Mouse (Mus musculus): Measurements from ENCODE around the gene Wbp1l. TPM values are rescaled to one million over a fixed set of nuclear protein-coding genes. Genes with fewer than 3 reads are reported as not detected.

Gene Wbp1l
- polyA plus RNA-seq, 1 experiment from 2014 or later, result 48.0 TPM

GRCm38 (mm10) chr19:46600371-46600770 is 1.5 kb downstream of the Wbp1l start:
- Histone ChIP-seq H3K9ac (peak overlapping the region; percentile 84; the same call in 1 of the 2 replicates), H3K4me3 (peak overlapping the region; percentile 97), H3K4me2 (peak overlapping the region; percentile 73; the same call in 1 of the 2 replicates), H3K27me3 (no peaks in the 10 kb centered on the region), H3K27ac (no peak overlapping the region), H3K36me3 (no peaks in the 10 kb centered on the region; the same call in 1 of the 2 replicates), H3K4me1 (peaks cover 21% of the 10 kb centered on the region), H3K9me3 (no peaks in the 10 kb centered on the region)
- no peak for ATAC-seq (ENCODE audit: borderline replicate concordance, extremely low read depth, low FRiP score, low TSS enrichment)
- WGBS, result 56% methylated on average over 4 of the region's 4 CpGs

GRCm38 (mm10) chr19:46601491-46601890 is 2.6 kb downstream of the Wbp1l start:
- Histone ChIP-seq H3K9me3 (no peaks in the 10 kb centered on the region), H3K27me3 (no peaks in the 10 kb centered on the region), H3K9ac (no peak overlapping the region), H3K4me1 (peaks cover 21% of the 10 kb centered on the region), H3K27ac (no peak overlapping the region), H3K4me3 (no peak overlapping the region), H3K36me3 (peaks cover 4% of the 10 kb centered on the region; the same call in 1 of the 2 replicates), H3K4me2 (no peak overlapping the region)
- WGBS, result 70% methylated on average over 14 of the region's 14 CpGs
- ATAC-seq (ENCODE audit: borderline replicate concordance, extremely low read depth, low FRiP score, low TSS enrichment), result no peak

- Histone ChIP-seq H3K9ac (no peak overlapping the region), H3K9me3 (no peaks in the 10 kb centered on the region), H3K27ac (no peak overlapping the region), H3K4me2 (no peak overlapping the region), H3K36me3 (0 out of 2 replicates have a peak, but pooled peaks cover 6% of the 10 kb centered on the region), H3K27me3 (no peaks in the 10 kb centered on the region), H3K4me3 (no peak overlapping the region), H3K4me1 (peaks cover 21% of the 10 kb centered on the region)
- ATAC-seq (ENCODE audit: borderline replicate concordance, extremely low read depth, low FRiP score, low TSS enrichment), result no peak
- WGBS, result 81% methylated on average over 4 of the region's 4 CpGs
Measured at GRCm38 (mm10) chr19:46602406-46602805, 3.5 kb downstream of the Wbp1l start.

GRCm38 (mm10) chr19:46606718-46607117 is 7.8 kb downstream of the Wbp1l start:
- H3K4me3 ChIP-seq, result no peak overlapping the region
- no peaks in the 10 kb centered on the region for H3K27me3 ChIP-seq
- H3K36me3 ChIP-seq, result peaks cover 14% of the 10 kb centered on the region; the same call in 1 of the 2 replicates
- H3K27ac ChIP-seq, result no peak overlapping the region
- H3K4me1 ChIP-seq, result 0 out of 2 replicates have a peak, but pooled peaks cover 4% of the 10 kb centered on the region
- no peak overlapping the region for H3K9ac ChIP-seq
- H3K4me2 ChIP-seq, result no peak overlapping the region
- 88% methylated on average over 13 of the region's 13 CpGs for WGBS
- no peak for ATAC-seq (ENCODE audit: borderline replicate concordance, extremely low read depth, low FRiP score, low TSS enrichment)
- no peaks in the 10 kb centered on the region for H3K9me3 ChIP-seq

- Histone ChIP-seq H3K36me3 (peaks cover 14% of the 10 kb centered on the region; the same call in 1 of the 2 replicates), H3K9me3 (no peaks in the 10 kb centered on the region), H3K27me3 (no peaks in the 10 kb centered on the region), H3K27ac (no peak overlapping the region), H3K4me2 (no peak overlapping the region), H3K4me3 (no peak overlapping the region), H3K9ac (no peak overlapping the region), H3K4me1 (0 out of 2 replicates have a peak, but pooled peaks cover 5% of the 10 kb centered on the region)
- ATAC-seq (ENCODE audit: borderline replicate concordance, extremely low read depth, low FRiP score, low TSS enrichment), result 0 out of 2 replicates have a peak, but pooled peaks have one; percentile 15
- 50% methylated on average over 7 of the region's 7 CpGs for WGBS
Measured at GRCm38 (mm10) chr19:46607424-46607823, 8.5 kb downstream of the Wbp1l start.

- ATAC-seq (ENCODE audit: borderline replicate concordance, extremely low read depth, low FRiP score, low TSS enrichment), result no peak
- Histone ChIP-seq H3K27me3 (no peaks in the 10 kb centered on the region), H3K9me3 (no peaks in the 10 kb centered on the region), H3K4me2 (no peak overlapping the region), H3K36me3 (peaks cover 14% of the 10 kb centered on the region; the same call in 1 of the 2 replicates), H3K27ac (no peak overlapping the region), H3K4me3 (no peak overlapping the region), H3K9ac (no peak overlapping the region), H3K4me1 (0 out of 2 replicates have a peak, but pooled peaks cover 10% of the 10 kb centered on the region)
- WGBS, result 97% methylated on average over 7 of the region's 7 CpGs
Measured at GRCm38 (mm10) chr19:46608158-46608557, 9.3 kb downstream of the Wbp1l start.

GRCm38 (mm10) chr19:46616378-46616777 is 17.5 kb downstream of the Wbp1l start:
- Histone ChIP-seq H3K27ac (no peak overlapping the region), H3K4me2 (no peak overlapping the region), H3K9me3 (no peaks in the 10 kb centered on the region), H3K9ac (no peak overlapping the region), H3K4me3 (no peak overlapping the region), H3K27me3 (no peaks in the 10 kb centered on the region), H3K4me1 (peaks cover 45% of the 10 kb centered on the region), H3K36me3 (0 out of 2 replicates have a peak, but pooled peaks cover 3% of the 10 kb centered on the region)
- 73% methylated on average over 11 of the region's 11 CpGs for WGBS
- ATAC-seq (ENCODE audit: borderline replicate concordance, extremely low read depth, low FRiP score, low TSS enrichment), result no peak

- no peak overlapping the region for H3K9ac ChIP-seq
- H3K27me3 ChIP-seq, result no peaks in the 10 kb centered on the region
- H3K27ac ChIP-seq, result no peak overlapping the region
- no peak overlapping the region for H3K4me2 ChIP-seq
- H3K4me1 ChIP-seq, result peaks cover 50% of the 10 kb centered on the region
- no peak overlapping the region for H3K4me3 ChIP-seq
- no peaks in the 10 kb centered on the region for H3K9me3 ChIP-seq
- ATAC-seq (ENCODE audit: borderline replicate concordance, extremely low read depth, low FRiP score, low TSS enrichment), result no peak
- H3K36me3 ChIP-seq, result 0 out of 2 replicates have a peak, but pooled peaks cover 3% of the 10 kb centered on the region
- 75% methylated on average over 8 of the region's 8 CpGs for WGBS
Measured at GRCm38 (mm10) chr19:46617361-46617760, 18.5 kb downstream of the Wbp1l start.

GRCm38 (mm10) chr19:46618322-46618721 is 19.4 kb downstream of the Wbp1l start:
- H3K4me1 ChIP-seq, result peaks cover 54% of the 10 kb centered on the region
- H3K36me3 ChIP-seq, result 0 out of 2 replicates have a peak, but pooled peaks cover 3% of the 10 kb centered on the region
- no peak for ATAC-seq (ENCODE audit: borderline replicate concordance, extremely low read depth, low FRiP score, low TSS enrichment)
- H3K9ac ChIP-seq, result no peak overlapping the region
- no peak overlapping the region for H3K4me3 ChIP-seq
- peak overlapping the region; percentile 54; the same call in 1 of the 2 replicates for H3K27ac ChIP-seq
- no peaks in the 10 kb centered on the region for H3K9me3 ChIP-seq
- H3K4me2 ChIP-seq, result no peak overlapping the region
- H3K27me3 ChIP-seq, result no peaks in the 10 kb centered on the region
- WGBS, result 58% methylated on average over 9 of the region's 9 CpGs

- Histone ChIP-seq H3K9ac (no peak overlapping the region), H3K36me3 (no peaks in the 10 kb centered on the region), H3K4me3 (no peak overlapping the region), H3K4me1 (peaks cover 61% of the 10 kb centered on the region), H3K27me3 (no peaks in the 10 kb centered on the region), H3K27ac (peak overlapping the region; percentile 54; the same call in 1 of the 2 replicates), H3K9me3 (no peaks in the 10 kb centered on the region), H3K4me2 (no peak overlapping the region)
- WGBS, result 46% methylated on average over 19 of the region's 19 CpGs
- no peak for ATAC-seq (ENCODE audit: borderline replicate concordance, extremely low read depth, low FRiP score, low TSS enrichment)
Measured at GRCm38 (mm10) chr19:46619001-46619400, 20.1 kb downstream of the Wbp1l start.

- Histone ChIP-seq H3K27me3 (no peaks in the 10 kb centered on the region), H3K9me3 (no peaks in the 10 kb centered on the region), H3K9ac (no peak overlapping the region), H3K36me3 (no peaks in the 10 kb centered on the region), H3K4me3 (no peak overlapping the region), H3K27ac (peak overlapping the region; percentile 54), H3K4me2 (no peak overlapping the region), H3K4me1 (peaks cover 66% of the 10 kb centered on the region)
- no peak for ATAC-seq (ENCODE audit: borderline replicate concordance, extremely low read depth, low FRiP score, low TSS enrichment)
- WGBS, result 81% methylated on average over 6 of the region's 6 CpGs
Measured at GRCm38 (mm10) chr19:46619518-46619917, 20.6 kb downstream of the Wbp1l start.

GRCm38 (mm10) chr19:46620016-46620808 is 21.3 kb downstream of the Wbp1l start:
- ATAC-seq (ENCODE audit: borderline replicate concordance, extremely low read depth, low FRiP score, low TSS enrichment), result no peak
- no peaks in the 10 kb centered on the region for H3K36me3 ChIP-seq
- no peak overlapping the region; the same call in 1 of the 2 replicates for H3K4me2 ChIP-seq
- H3K9me3 ChIP-seq, result no peaks in the 10 kb centered on the region
- no peaks in the 10 kb centered on the region for H3K27me3 ChIP-seq
- H3K27ac ChIP-seq, result peak overlapping the region; percentile 54
- no peak overlapping the region for H3K9ac ChIP-seq
- 57% methylated on average over 14 of the region's 14 CpGs for WGBS
- H3K4me3 ChIP-seq, result no peak overlapping the region
- peaks cover 73% of the 10 kb centered on the region for H3K4me1 ChIP-seq

All from lung, embryonic 15.5 days (tissue).